Mouse (Mus musculus) G1E (cell line): ENCODE results near the gene Mgat4c. TPM values are rescaled to one million over a fixed set of nuclear protein-coding genes. Genes with fewer than 3 reads are reported as not detected.
A peak's percentile ranks its signal among the peaks of the same experiment; 100 is the strongest.

Experiments
- ATAC-seq: 2 replicates; pipeline ENCODE4 v1.8.0; 2016; ENCODE audit warnings: mild to moderate bottlenecking; ENCODE audit not compliant: insufficient number of reproducible peaks, poor library complexity, low FRiP score, severe bottlenecking; ENCODE audit errors: extremely low read depth
- DNase-seq: peaks from one replicate; pipeline ENCODE4 v3.0.0; 2012; ENCODE audit warnings: low spot score
- H3K27me3 ChIP-seq: 2 replicates; pipeline ENCODE4 v1.6.1; 2012; ENCODE audit warnings: mild to moderate bottlenecking, low read length, inconsistent platforms; ENCODE audit not compliant: insufficient read depth
- H3K36me3 ChIP-seq: replicated peaks from 2 replicates; pipeline ENCODE3; 2012; ENCODE audit warnings: mild to moderate bottlenecking, inconsistent platforms
- H3K4me1 ChIP-seq: 2 replicates; pipeline ENCODE4 v1.6.1; 2012; ENCODE audit warnings: low read depth, low read length, inconsistent platforms, mixed read lengths; ENCODE audit not compliant: insufficient read depth
- H3K4me3 ChIP-seq: 2 replicates; pipeline ENCODE4 v1.5.1; 2012; ENCODE audit warnings: low read depth, mild to moderate bottlenecking, inconsistent platforms, low read length, moderate library complexity, mixed read lengths
- H3K9me3 ChIP-seq: replicated peaks from 2 replicates; pipeline ENCODE4 v1.6.1; 2012; ENCODE audit warnings: inconsistent platforms
- CTCF ChIP-seq: IDR thresholded peaks from 2 replicates; pipeline ENCODE4 v1.5.1; 2012; ENCODE audit warnings: low read depth, low read length, inconsistent platforms, mixed read lengths
- GATA1 ChIP-seq: IDR thresholded peaks from 2 replicates; pipeline ENCODE4 v1.6.1; 2012; ENCODE audit warnings: borderline replicate concordance, low read length, inconsistent platforms, mixed read lengths
- GATA2 ChIP-seq: IDR thresholded peaks from 2 replicates; pipeline ENCODE4 v1.6.1; 2012; ENCODE audit warnings: low read depth, low read length, inconsistent platforms, borderline replicate concordance
- POLR2AphosphoS5 ChIP-seq: IDR thresholded peaks from 2 replicates; pipeline ENCODE4 v1.6.1; 2012; ENCODE audit warnings: low read depth, low read length, inconsistent platforms; ENCODE audit not compliant: insufficient replicate concordance
- TAL1 ChIP-seq: conservative IDR thresholded peaks from 2 replicates; pipeline ENCODE4 v1.6.1; 2012; ENCODE audit warnings: low read depth, low read length, inconsistent platforms, mixed read lengths
- polyA plus RNA-seq: library from polyadenylated mRNA; stranded (reverse); fragments of >175 nt; gene quantifications from 2 replicates; pipeline ENCODE4 v1.2.3, GENCODE M21; 2012
- total RNA-seq, 2 experiments: library from RNA; stranded (forward) in 1 of 2; stranded (reverse) in 1 of 2; fragments of 200-1000 nt in 1 of 2; fragments of >200 nt in 1 of 2; fragmentation: Nextera tagmentation in 1 of 2; gene quantifications; 2 replicates each; pipeline ENCODE4 v1.2.3; 2014 to 2017

Mgat4c gene
- not detected in 2 replicates for total RNA-seq (2014; fragmentation: Nextera tagmentation)
- total RNA-seq (2017): 0.23 and 0.27 TPM in 2 replicates
- not detected in 2 replicates for polyA plus RNA-seq

GRCm38 (mm10) chr10:101681437-101681912 lies at the start of gene Mgat4c:
TSS of gene Mgat4c (plus strand) at chr10:101681487.
- DNase-seq (no peak), ATAC-seq (no peak)

GRCm38 (mm10) chr10:101635266-101635665 lies 46.0 kb upstream of the Mgat4c start:
- Histone ChIP-seq H3K36me3 (no peaks in the 10 kb centered on the region), H3K9me3 (no peaks in the 10 kb centered on the region), H3K4me1 (peaks cover 11% of the 10 kb centered on the region), H3K4me3 (peak overlapping the region; percentile 58), H3K27me3 (no peaks in the 10 kb centered on the region)
- TF ChIP-seq CTCF: no peak
- no peak for TF ChIP-seq POLR2AphosphoS5
- no peak for TF ChIP-seq GATA2
- TF ChIP-seq TAL1: no peak
- no peak for TF ChIP-seq GATA1
- ATAC-seq (no peak; the same call in 1 of the 2 replicates), DNase-seq (no peak)

More at GRCm38 (mm10) chr10:101681437-101681912, at the start of gene Mgat4c:
- TF ChIP-seq TAL1: no peak
- no peak for TF ChIP-seq POLR2AphosphoS5
- no peak for TF ChIP-seq GATA1
- TF ChIP-seq GATA2: no peak
- TF ChIP-seq CTCF: no peak
- Histone ChIP-seq H3K36me3 (no peaks in the 10 kb centered on the region), H3K27me3 (no peaks in the 10 kb centered on the region), H3K4me3 (no peak within 1 kb of the TSS), H3K4me1 (no peaks in the 10 kb centered on the region), H3K9me3 (no peaks in the 10 kb centered on the region)

GRCm38 (mm10) chr10:101641048-101641447 lies 40.2 kb upstream of the Mgat4c start:
- no peak for DNase-seq
- no peak for TF ChIP-seq POLR2AphosphoS5
- no peak for TF ChIP-seq TAL1
- no peak for TF ChIP-seq GATA2
- no peak for TF ChIP-seq GATA1
- no peak for TF ChIP-seq CTCF

GRCm38 (mm10) chr10:101681914-101682313 lies 627 bp downstream of the Mgat4c start:
- DNase-seq (no peak), ATAC-seq (no peak)

More at GRCm38 (mm10) chr10:101641048-101641447, 40.2 kb upstream of the Mgat4c start:
- Histone ChIP-seq H3K4me1 (peaks cover 3% of the 10 kb centered on the region; the same call in 1 of the 2 replicates), H3K36me3 (no peaks in the 10 kb centered on the region), H3K9me3 (no peaks in the 10 kb centered on the region), H3K4me3 (no peak overlapping the region), H3K27me3 (no peaks in the 10 kb centered on the region)
- no peak for ATAC-seq

GRCm38 (mm10) chr10:101761828-101762227 lies 80.5 kb downstream of the Mgat4c start:
- no peaks in the 10 kb centered on the region for H3K9me3 ChIP-seq
- DNase-seq (no peak), ATAC-seq (no peak)
- H3K4me3 ChIP-seq: no peak overlapping the region
- no peaks in the 10 kb centered on the region for H3K27me3 ChIP-seq
- TF ChIP-seq GATA2 (no peak), TAL1 (no peak), POLR2AphosphoS5 (no peak), GATA1 (no peak), CTCF (no peak)
- no peaks in the 10 kb centered on the region for H3K4me1 ChIP-seq
- no peaks in the 10 kb centered on the region for H3K36me3 ChIP-seq

More at GRCm38 (mm10) chr10:101681914-101682313, 627 bp downstream of the Mgat4c start:
- TF ChIP-seq CTCF: no peak
- no peak for TF ChIP-seq GATA1
- TF ChIP-seq TAL1: no peak
- no peak for TF ChIP-seq GATA2
- TF ChIP-seq POLR2AphosphoS5: no peak
- no peaks in the 10 kb centered on the region for H3K27me3 ChIP-seq
- no peak overlapping the region for H3K4me3 ChIP-seq
- H3K36me3 ChIP-seq: no peaks in the 10 kb centered on the region
- H3K9me3 ChIP-seq: no peaks in the 10 kb centered on the region
- no peaks in the 10 kb centered on the region for H3K4me1 ChIP-seq

GRCm38 (mm10) chr10:101770688-101771087 lies 89.4 kb downstream of the Mgat4c start:
- DNase-seq: no peak
- H3K4me3 ChIP-seq: no peak overlapping the region
- H3K36me3 ChIP-seq: no peaks in the 10 kb centered on the region
- TF ChIP-seq GATA1: no peak
- no peak for TF ChIP-seq GATA2
- TF ChIP-seq POLR2AphosphoS5: no peak
- no peak for TF ChIP-seq TAL1
- no peak for TF ChIP-seq CTCF
- no peaks in the 10 kb centered on the region for H3K27me3 ChIP-seq
- ATAC-seq: no peak
- H3K9me3 ChIP-seq: no peaks in the 10 kb centered on the region
- H3K4me1 ChIP-seq: no peaks in the 10 kb centered on the region

GRCm38 (mm10) chr10:101771157-101771556 lies 89.9 kb downstream of the Mgat4c start:
- no peaks in the 10 kb centered on the region for H3K27me3 ChIP-seq
- H3K4me1 ChIP-seq: no peaks in the 10 kb centered on the region
- H3K4me3 ChIP-seq: no peak overlapping the region
- DNase-seq (no peak), ATAC-seq (no peak)
- H3K36me3 ChIP-seq: no peaks in the 10 kb centered on the region
- no peaks in the 10 kb centered on the region for H3K9me3 ChIP-seq
- no peak for TF ChIP-seq TAL1
- TF ChIP-seq GATA1: no peak
- TF ChIP-seq CTCF: no peak
- no peak for TF ChIP-seq POLR2AphosphoS5
- no peak for TF ChIP-seq GATA2
